Mouse (Mus musculus): ENCODE data around the gene Tlcd2.
A peak's percentile ranks its signal among the peaks of the same experiment; 100 is the strongest.

Gene Tlcd2

DNA sequence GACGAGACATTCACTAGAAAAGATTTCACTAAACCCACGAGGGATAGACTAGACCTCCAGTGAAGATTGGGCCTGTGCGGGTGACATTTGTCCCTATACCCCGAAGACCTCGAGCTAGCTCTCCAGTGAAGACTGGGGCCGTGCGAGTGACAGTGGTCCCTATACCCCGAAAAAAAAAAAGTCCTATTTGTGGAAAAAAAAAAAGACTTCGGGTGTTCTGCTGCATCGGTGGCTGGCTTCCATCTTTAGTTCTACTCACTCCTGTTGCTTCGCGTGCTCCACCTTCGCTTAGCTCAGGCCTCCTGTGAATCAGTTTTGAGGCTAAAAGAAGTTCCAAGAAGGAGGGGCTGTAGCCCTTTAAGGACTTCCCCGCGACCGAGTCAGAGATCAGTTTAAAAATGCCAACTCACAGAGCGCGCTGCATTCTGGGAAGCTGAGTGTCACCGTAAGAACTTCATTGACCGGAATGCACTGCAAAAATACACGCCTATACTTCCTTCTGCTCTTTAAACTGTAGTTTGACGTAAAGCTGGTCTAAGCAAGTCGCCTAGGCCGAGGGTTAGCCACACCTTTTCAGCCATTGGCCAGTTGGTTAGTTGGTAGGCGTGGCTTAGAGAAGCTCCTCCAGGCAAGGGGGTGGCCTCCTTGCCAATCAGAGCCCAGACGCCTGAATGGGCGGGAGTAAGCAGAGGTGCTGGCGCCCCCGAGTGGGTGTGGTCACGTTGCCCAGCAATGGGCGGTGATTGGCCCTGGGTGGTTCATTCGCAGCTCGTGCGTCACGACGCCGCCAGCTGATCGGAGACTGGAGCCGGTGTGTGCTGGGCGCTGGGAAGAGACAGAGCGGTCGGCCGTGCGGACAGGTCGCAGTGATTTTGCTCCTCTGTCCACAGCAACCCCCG, at the start of gene Tlcd2:
Tlcd2 (plus strand) TSS at position 872 of the 899 bp plus-strand sequence.
- peak; percentile 98 for DNase-seq (ENCODE audit: low read depth, low spot score)

- DNase-seq (ENCODE audit: low read depth, low spot score) = no peak
Observed at GRCm38 (mm10) chr11:75415096-75415495, 46.4 kb upstream of the Tlcd2 start.

- no peak for DNase-seq (ENCODE audit: low read depth, low spot score)
Observed at GRCm38 (mm10) chr11:75415994-75416393, 45.5 kb upstream of the Tlcd2 start.

DNA sequence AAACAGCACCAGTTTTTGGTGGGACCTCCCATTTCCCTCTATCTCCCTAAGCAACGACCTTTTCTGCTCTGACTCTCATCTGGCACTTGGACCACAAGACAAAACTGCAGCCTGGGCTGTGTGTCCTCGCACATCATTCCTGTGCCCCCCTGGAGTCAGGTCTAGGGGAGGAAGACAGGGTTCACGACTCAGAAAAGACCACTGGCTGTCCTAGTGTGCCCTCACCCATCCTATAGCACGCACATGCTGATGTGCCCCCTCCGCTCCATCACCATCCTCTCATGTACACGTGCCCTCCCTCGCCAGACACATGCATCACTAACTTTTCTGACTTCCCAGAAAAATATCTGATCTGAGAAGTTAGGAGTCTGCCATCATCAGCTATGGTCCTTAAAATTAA, 41.5 kb upstream of the Tlcd2 start:
- no peak for DNase-seq (ENCODE audit: low read depth, low spot score)

GRCm38 (mm10) chr11:75420810-75421374, 40.6 kb upstream of the Tlcd2 start:
- no peak for DNase-seq (ENCODE audit: low read depth, low spot score)

GRCm38 (mm10) chr11:75421375-75422012, 40.0 kb upstream of the Tlcd2 start:
- DNase-seq (ENCODE audit: low read depth, low spot score) = no peak

DNA sequence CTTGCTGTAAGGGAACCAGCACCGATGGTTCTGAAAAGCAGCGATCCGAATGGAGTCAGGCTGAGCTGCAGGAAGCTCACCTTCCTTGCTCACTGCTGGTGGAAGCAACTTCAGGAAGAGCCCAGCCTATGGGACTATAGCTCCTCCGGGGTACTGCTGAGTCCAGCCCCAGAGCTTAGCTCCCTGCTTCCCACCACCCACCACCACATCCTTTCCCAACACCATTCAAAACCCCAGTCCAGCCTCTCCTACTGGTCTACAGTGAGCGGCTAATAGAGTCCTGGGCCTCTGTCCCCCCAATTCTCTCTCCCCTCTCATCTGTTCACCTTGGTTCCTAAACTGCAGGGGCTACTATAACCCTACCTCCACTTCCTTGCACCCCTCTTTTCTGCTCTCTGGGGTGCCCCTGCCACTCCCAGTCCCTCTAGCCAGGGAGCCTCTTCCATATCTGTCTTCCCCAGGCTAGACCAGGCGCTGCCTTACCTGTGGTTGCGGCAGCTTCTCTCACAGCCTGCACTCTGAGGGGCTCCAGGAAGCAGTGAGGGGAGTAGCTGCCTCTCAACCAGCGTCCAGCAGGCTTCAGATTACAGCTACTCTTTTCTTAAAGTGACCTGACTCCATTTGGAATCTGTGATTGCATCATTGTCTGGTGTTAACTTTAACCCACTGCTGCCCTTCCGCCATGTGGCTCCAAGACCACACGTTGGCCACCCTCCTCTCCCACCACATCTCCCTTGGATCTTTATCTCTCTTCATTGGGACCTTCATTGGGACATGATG, 39.3 kb upstream of the Tlcd2 start, which contains the start of gene Serpinf1:
Serpinf1 (minus strand) TSS at position 689 of the 780 bp plus-strand sequence.
- no peak for DNase-seq (ENCODE audit: low read depth, low spot score)

DNA sequence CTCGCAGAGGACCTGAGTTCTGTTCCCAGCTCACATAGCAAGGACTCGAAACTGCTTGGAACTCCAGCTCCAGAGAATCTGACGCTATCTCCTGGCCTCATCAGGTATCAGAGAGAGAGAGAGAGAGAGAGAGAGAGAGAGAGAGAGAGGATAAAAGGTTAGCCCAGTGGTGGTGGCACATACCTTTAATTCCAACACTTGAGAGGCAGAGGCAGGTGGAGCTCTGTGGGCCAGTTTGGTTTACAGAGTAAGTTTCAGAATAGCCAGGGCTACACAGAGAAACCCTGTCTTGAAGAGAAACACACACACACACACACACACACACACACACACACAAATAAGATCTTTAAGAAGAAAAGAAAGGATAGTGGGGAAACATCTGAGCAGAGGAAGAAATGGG, 38.4 kb upstream of the Tlcd2 start:
- DNase-seq (ENCODE audit: low read depth, low spot score) = no peak

DNA sequence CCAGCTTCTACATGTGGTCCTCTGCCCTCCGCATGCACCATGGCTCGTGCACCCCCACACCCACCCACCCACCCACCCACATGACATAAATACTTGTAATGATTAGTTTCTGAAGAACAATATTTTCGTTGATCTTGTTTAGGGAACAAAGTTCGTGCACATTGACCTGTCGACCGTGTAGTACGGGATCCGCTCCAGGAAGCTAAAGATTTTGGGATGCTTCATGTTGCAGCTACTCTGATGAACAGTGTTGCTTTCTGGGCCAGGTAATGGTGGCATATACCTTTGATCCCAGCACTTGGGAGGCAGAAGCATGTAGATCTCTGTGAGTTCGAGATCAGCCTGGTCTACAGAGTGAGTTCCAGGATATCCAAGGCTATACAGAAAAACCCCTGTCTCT, 37.5 kb upstream of the Tlcd2 start:
- no peak for DNase-seq (ENCODE audit: low read depth, low spot score)

GRCm38 (mm10) chr11:75424459-75424858, 37.1 kb upstream of the Tlcd2 start:
- DNase-seq (ENCODE audit: low read depth, low spot score) = no peak

GRCm38 (mm10) chr11:75429019-75429705, 32.4 kb upstream of the Tlcd2 start:
- no peak for DNase-seq (ENCODE audit: low read depth, low spot score)

GRCm38 (mm10) chr11:75431307-75431706, 30.2 kb upstream of the Tlcd2 start:
- no peak for DNase-seq (ENCODE audit: low read depth, low spot score)

DNA sequence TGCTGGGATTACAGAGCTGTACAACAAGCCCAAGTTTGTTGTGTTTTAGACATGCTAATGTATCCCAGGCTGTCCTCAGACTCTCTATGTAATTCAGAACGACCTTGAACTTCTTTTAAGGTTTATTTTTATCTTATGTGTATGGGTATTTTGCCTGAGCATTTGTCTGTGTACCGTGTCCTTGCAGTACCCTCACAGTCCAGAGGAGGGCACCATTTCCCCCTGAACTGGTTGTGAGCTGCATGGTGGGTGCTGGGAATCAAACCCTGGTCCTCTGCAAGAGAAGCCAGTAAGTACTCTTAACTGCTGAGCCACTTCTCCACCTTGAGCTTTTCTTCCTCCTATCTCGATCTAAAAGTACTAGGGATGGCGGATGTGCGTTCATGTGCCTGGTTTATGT, 27.4 kb upstream of the Tlcd2 start:
- DNase-seq (ENCODE audit: low read depth, low spot score) = no peak

DNA sequence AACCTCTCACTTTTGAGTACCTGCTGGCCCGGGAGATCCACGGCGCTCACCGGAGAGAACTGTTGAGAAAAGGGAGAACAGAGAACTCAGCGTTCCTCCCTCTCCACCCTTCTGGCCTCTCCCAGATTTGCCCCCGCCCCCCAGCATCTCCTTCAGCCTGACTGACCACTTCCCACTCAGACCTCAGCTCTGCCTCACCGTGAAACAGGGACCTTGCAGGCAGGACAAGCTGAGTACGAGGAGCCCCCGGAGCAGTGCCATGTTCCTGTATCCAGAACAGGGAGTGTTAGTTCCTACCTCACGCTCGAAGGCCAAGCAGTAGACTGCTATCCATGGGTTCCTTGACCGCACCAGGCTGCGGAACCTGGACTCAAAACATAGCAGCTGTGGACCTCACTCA, 23.3 kb upstream of the Tlcd2 start:
- no peak for DNase-seq (ENCODE audit: low read depth, low spot score)

- no peak for DNase-seq (ENCODE audit: low read depth, low spot score)
Observed at GRCm38 (mm10) chr11:75438804-75439203, 22.7 kb upstream of the Tlcd2 start.

GRCm38 (mm10) chr11:75439363-75439762, 22.2 kb upstream of the Tlcd2 start, which contains the start of gene Serpinf2:
Serpinf2 (minus strand) TSS chr11:75439591.
- no peak for DNase-seq (ENCODE audit: low read depth, low spot score)

DNA sequence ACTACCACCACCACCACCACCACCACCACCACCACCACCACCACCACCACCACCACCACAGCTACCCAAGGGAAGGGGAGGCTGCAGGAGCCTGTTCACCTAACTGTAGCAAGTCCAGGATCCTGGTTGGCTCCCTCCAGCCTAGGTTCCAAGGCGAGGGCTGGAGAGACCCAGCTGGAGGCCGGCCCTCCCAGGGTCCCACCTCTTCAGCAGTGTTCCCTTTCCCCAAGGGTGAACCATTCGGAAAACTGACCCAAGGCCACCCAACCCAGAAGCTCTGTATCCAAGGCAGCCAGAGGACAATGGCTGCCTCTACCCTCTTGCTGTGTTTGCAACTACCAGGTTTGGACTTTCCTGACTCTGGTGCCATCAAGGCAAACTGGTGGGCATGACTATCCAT, 21.6 kb upstream of the Tlcd2 start:
- DNase-seq (ENCODE audit: low read depth, low spot score) = no peak

GRCm38 (mm10) chr11:75441034-75441433, 20.5 kb upstream of the Tlcd2 start:
- no peak for DNase-seq (ENCODE audit: low read depth, low spot score)

- DNase-seq (ENCODE audit: low read depth, low spot score) = no peak
Observed at GRCm38 (mm10) chr11:75441601-75442000, 19.9 kb upstream of the Tlcd2 start.

DNA sequence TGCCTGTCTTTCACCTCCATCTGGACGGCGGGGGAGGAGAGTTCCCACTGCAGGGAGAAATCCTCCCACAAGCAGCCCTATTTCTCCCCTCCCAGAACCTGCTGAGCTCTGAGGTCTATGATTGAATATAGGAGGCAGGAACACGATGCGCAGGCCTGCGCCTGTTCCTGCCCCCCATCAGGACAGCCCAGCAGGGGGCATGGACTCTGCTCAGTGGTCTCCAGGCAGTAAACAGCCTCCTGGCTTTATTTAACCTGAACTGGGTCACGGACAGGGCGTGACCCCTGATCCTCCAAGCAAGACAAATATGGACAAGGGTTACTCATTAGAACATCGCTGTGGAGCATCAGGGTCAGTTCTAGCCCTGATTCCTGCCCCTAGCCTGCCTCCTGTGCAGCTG, 17.8 kb upstream of the Tlcd2 start:
- no peak for DNase-seq (ENCODE audit: low read depth, low spot score)

DNA sequence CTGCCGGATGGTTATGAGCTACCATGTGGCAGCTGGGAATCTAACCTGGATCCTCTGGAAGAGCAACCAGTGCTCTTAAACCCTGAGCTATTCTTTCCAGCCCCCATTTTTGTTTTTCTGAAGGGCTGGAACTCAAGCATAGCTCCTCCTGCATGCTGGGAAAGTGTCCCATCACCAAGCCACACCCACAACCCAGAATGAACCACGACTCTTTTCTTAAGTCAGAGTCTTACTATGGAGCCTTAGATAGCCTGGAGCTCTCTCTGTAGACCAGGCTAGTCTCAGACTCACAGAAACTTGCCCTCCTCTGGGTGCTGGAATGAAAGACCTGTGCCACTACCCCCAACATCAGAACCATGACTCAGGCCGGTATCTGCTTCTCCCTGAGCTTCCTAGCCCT, 12.9 kb upstream of the Tlcd2 start:
- no peak for DNase-seq (ENCODE audit: low read depth, low spot score)
